ENCODE assay signal across 27 mouse cellular contexts in the genomic region with DNA sequence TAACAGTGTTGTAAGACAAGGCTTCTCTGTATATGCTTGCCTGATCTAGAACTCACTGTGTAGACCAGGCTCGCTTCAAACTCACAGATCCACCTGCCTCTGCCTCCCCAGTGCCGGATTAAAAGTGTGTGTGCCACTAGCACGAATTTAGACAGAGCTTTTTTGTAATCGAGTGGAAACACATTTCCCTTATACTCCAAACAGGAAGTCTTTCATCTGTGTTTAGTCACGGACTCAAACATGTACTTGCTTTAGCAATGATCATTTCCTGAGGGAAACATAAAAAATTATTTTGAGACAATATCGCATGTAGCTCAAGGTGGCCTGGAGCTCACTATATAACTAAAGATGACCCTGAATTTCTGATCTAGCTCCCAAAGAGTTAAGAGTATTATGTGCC. TPM values are rescaled to one million over a fixed set of nuclear protein-coding genes. Genes with fewer than 3 reads are reported as not detected.
"Had no signal": no experiment of that assay in that cellular context is flagged by ENCODE, and none has a peak within 500 bp of the region (broad histone marks: within the 10 kb centered on the region; RNA-seq: fewer than 3 reads in every experiment).

No protein-coding gene starts in this region.

- H3K9me3 ChIP-seq: limb, embryonic 13.5 days; liver, embryonic 13.5 days; neural tube, embryonic 12.5 days; neural tube, embryonic 15.5 days; stomach, embryonic 15.5 days had no signal

- H3K4me2 ChIP-seq: limb, embryonic 13.5 days; liver, embryonic 13.5 days; midbrain, embryonic 11.5 days; neural tube, embryonic 12.5 days; neural tube, embryonic 15.5 days; stomach, embryonic 15.5 days had no signal

- H3K4me1 ChIP-seq: limb, embryonic 13.5 days; liver, embryonic 13.5 days; neural tube, embryonic 12.5 days; neural tube, embryonic 15.5 days; stomach, embryonic 15.5 days had no signal

- H3K9ac ChIP-seq: limb, embryonic 13.5 days; liver, embryonic 13.5 days; neural tube, embryonic 12.5 days; neural tube, embryonic 15.5 days; stomach, embryonic 15.5 days had no signal

- H3K36me3 ChIP-seq: limb, embryonic 13.5 days; liver, embryonic 13.5 days; neural tube, embryonic 12.5 days; neural tube, embryonic 15.5 days; stomach, embryonic 15.5 days had no signal

- H3K4me3 ChIP-seq: limb, embryonic 13.5 days; liver, embryonic 13.5 days; neural tube, embryonic 12.5 days; neural tube, embryonic 15.5 days; stomach, embryonic 15.5 days had no signal

- DNase-seq: kidney, adult 18-20 months; kidney, adult 9 months; kidney, postnatal 14 days; kidney, postnatal 4 days; left cerebral cortex, postnatal 4 days; liver; liver, embryonic 13.5 days; lung, postnatal 36 days; midbrain, embryonic 14.5 days; right cerebral cortex, adult 18-20 months; right cerebral cortex, postnatal 14 days; right cerebral cortex, postnatal 4 days; thymus, postnatal 25 days had no signal

- H3K27ac ChIP-seq: limb, embryonic 13.5 days; liver, embryonic 13.5 days; neural tube, embryonic 12.5 days; neural tube, embryonic 15.5 days; stomach, embryonic 15.5 days had no signal

- H3K27me3 ChIP-seq: limb, embryonic 13.5 days; liver, embryonic 13.5 days; neural tube, embryonic 12.5 days; neural tube, embryonic 15.5 days; stomach, embryonic 15.5 days had no signal

RNA-seq across cellular contexts. Expression of gene Dppa5a, which starts 4.6 kb away (rescaled TPM):
- total RNA-seq: layer of hippocampus, adult 18-20 months; layer of hippocampus, postnatal 14 days; left cerebral cortex, postnatal 14 days; megakaryocyte-erythroid progenitor cell, adult 5-6 weeks had no signal
- polyA plus RNA-seq: liver, embryonic 13.5 days; liver, embryonic 16.5 days; neural tube, embryonic 12.5 days; stomach, embryonic 15.5 days had no signal

RNA-seq across cellular contexts. Expression of gene Gsta2, which starts 7.8 kb away (rescaled TPM):
- total RNA-seq: layer of hippocampus, adult 18-20 months; layer of hippocampus, postnatal 14 days; left cerebral cortex, adult 8-10 months; left cerebral cortex, postnatal 14 days; left cerebral cortex, postnatal 4 days; megakaryocyte-erythroid progenitor cell, adult 5-6 weeks; midbrain, postnatal 0 days had no signal
- polyA plus RNA-seq: liver, embryonic 13.5 days; midbrain, embryonic 11.5 days; midbrain, embryonic 14.5 days; midbrain, postnatal 0 days; neural tube, embryonic 12.5 days; neural tube, embryonic 15.5 days had no signal

RNA-seq across cellular contexts. Expression of gene Ooep, which starts 15.2 kb away (rescaled TPM):
- total RNA-seq: layer of hippocampus, adult 18-20 months; left cerebral cortex, adult 8-10 months; left cerebral cortex, postnatal 14 days; megakaryocyte-erythroid progenitor cell, adult 5-6 weeks had no signal
- polyA plus RNA-seq: liver, embryonic 16.5 days had no signal

RNA-seq across cellular contexts. Expression of gene Ddx43, which starts 32.2 kb away (rescaled TPM):
- total RNA-seq: layer of hippocampus, adult 18-20 months; left cerebral cortex, postnatal 14 days; megakaryocyte-erythroid progenitor cell, adult 5-6 weeks; midbrain, postnatal 0 days had no signal
- polyA plus RNA-seq: liver, embryonic 13.5 days; liver, embryonic 16.5 days had no signal

RNA-seq across cellular contexts. Expression of gene Omt2b, which starts 36.0 kb away (rescaled TPM):
- total RNA-seq: layer of hippocampus, adult 18-20 months; layer of hippocampus, postnatal 14 days; left cerebral cortex, adult 8-10 months; left cerebral cortex, postnatal 14 days; left cerebral cortex, postnatal 4 days; megakaryocyte-erythroid progenitor cell, adult 5-6 weeks; midbrain, postnatal 0 days had no signal
- polyA plus RNA-seq: kidney, embryonic 16.5 days; limb, embryonic 13.5 days; liver, embryonic 13.5 days; liver, embryonic 16.5 days; lung, embryonic 16.5 days; midbrain, embryonic 11.5 days; midbrain, embryonic 14.5 days; midbrain, postnatal 0 days; neural tube, embryonic 12.5 days; neural tube, embryonic 15.5 days; stomach, embryonic 15.5 days had no signal
